Mouse (Mus musculus): Measurements from ENCODE around the gene Gm3435.

DNA sequence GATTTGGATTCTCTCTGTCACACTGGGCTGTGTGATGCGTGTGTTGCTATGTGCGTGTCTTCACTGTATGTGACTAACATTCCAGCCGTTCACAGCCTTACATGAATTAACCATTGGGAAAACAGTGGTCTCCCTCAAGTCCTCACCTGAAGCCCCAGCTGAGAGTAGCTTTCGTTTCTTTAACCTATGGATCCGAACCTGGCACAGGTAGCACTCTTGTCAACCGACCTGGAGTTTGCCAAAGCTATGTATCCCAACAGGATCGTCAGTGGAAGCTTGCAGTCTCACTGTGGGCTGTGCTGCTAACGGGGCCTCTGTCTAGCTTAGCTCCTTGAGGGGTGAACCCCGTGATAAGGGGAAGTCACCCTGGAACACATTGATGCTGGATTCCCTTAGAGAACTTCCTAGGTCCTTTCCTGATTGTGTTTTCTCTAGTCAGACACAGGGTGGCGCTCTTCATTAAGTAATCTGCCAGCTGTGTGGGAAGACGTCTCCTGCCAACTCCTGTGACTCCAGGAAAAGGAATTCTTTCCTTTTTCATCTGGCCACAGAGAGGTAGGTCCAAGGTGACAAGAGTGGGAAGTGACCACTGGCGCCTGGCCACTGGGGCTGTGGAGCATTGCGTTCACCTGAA is 55.5 kb downstream of the Gm3435 start:
- TF ChIP-seq CTCF (IDR thresholded peaks at IDR 0.05; ENCODE audit: borderline replicate concordance, control insufficient read depth, extremely low read depth, insufficient read depth, low read length, poor library complexity) (no peak), POLR2A (IDR thresholded peaks at IDR 0.05; ENCODE audit: control insufficient read depth, extremely low read depth, insufficient read depth, low read length, poor library complexity) (no peak)

Data from thymus, adult 2 months (tissue).